Mouse (Mus musculus): ENCODE data around the gene Cyp2j13.
"Not testable (repeated sequence)": the region's sequence is repeated elsewhere in the genome, so short reads cannot be mapped to it uniquely, and the experiment has no call there.

The Cyp2j13 gene

DNA sequence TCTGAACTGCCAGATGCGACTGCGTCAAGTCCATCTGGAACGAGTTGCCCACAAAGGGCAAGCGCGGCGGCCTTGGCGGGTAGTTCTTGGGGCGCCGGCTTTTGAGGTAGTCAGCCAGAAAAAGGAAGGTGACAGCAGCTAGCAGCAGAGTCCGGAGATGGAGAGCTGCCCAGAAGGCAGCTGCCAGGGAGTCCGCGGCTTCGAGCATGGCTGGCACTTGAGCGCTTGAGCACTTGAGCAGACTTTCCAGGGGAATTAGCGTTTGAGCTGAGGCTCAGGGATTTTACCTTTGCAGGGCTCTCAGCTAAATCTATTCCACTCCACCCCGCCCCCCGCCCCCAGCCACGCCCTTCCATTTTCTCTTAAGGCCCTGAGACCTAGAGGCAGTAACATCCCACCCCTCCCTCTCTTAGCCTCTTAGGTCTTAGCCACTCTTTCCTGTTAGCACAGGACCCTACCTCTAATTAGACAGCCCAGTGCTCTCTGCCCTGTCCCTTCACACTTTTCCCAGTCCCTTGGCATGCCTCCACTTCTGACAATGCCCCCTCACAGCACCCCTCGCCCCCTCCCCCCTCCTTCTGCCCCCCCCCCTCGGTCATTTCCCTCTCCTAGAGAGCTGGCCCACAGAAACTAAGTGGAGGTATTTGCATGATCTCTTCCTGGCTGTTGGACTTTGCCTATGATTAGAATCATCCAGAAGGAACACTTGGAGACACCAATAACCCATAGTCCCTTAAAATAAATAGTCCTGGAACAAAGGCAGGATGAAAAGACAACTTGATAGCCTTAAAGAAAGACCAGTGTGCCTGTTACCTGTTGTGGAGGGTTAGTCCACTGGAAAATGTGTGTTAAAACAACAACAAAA is at the start of gene Cyp2j13:
TSS of gene Cyp2j13 (minus strand) at position 286 of the 865 bp plus-strand sequence.
- no peak for DNase-seq (ENCODE audit: low spot score)

DNA sequence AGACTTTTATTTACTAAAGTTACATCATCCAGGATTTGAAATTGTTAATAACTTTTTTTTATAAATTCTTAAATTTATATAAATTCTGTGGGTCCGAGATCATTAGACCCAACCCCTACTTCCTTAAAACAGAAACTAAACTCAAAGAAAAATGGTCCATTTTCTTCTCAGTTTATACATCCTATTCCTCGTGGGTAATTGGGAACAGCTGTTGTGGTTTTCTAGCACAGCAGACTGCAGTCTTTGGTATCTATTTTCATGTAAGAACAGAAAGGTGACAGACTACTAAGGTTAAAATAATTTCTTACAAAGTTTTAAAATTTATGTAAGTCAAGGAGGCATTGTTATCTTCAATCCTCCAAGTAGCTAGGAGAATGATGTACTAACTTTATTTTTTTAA is 19.5 kb upstream of the Cyp2j13 start:
- no peak for DNase-seq (ENCODE audit: low spot score)

DNA sequence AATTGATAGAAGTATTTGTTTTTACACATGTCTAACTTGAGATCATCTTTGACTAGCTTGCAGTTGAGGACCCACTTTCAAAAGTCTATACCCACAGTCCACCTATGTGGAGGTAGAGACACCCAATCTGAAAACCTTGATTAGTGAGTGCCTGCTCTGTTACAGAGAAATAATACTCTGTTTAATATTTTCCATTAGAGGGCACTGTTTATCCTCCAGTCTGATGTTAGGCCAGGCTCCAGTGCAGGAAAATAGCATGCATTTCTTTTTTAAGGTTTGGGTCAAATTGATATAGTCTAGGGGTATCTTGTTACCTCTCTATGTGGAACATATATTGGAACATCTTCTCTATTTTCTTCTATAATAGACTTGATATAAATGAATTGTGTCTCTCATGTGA is 14.5 kb upstream of the Cyp2j13 start:
- no peak for DNase-seq (ENCODE audit: low spot score)

DNA sequence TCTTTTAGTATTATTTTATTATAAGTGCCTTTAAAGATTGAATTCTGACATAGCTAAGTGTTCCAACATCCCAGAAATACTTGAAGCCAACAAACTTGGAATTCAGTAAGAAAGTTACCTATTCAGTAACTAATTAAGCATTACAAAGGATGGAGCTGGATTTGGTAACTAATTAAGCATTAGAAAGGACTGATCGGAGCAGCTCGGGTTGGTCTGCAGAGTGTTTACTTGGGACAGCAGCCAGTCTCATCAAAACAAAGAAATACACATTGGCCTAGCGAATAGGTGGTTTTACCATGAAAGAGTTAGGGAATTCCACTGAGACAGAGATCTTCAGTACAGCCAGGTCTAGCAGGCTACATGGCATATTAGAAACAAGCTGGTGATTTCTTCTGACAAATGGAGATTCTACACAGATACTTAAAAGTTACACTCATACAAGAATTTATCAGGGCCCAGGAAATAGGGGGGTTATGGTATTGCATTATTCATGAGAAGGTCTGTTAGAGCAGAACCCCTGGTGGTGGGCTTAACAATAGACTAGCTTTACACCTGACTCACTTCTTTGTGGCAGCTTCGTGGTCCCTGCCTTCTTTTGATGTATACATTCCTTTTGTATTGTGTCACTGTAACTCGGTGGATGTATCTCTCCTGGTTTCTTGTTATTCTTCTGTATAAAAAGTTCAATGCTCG is 12.2 kb upstream of the Cyp2j13 start:
- DNase-seq (ENCODE audit: low spot score) = not testable (repeated sequence)

DNA sequence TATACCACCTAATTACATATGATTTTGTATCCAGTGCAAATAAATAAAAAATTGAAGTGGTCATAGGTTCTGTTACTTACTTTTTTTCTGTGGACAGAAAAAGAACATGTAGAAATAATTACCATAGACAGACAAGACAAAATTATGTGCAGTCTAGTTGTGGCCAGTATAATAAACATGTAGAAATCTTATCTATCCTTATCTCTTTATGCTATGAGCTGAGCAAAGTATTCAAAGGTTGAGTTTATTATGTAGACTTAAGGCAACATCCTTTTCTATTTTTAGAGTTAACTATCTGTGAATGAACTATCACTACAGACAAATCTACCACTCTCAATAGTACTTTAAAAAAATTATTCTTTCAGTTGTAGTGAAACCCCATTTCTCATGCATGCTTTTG is 962 bp upstream of the Cyp2j13 start:
- no peak for DNase-seq (ENCODE audit: low spot score)

- DNase-seq (ENCODE audit: low spot score) = no peak
These were observed 15.3 kb downstream of the Cyp2j13 start for GRCm38 (mm10) chr4:96062045-96062444.

DNA sequence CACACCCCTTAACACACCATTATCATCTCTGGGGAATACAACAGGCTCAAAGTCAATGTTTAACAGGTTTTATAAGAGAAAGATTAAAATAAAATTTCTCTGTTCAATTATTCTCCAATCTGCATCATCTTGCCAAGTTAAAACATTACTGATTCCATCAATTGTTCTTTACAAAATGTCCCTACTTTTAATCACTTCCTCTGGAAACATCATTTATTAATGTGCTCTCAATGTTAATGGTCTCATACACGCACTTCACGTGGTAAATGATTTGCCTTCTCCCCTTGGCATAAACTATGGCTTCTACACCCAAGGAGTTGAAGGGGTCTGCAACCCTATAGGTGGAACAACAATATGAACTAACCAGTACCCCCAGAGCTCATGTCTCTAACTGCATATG is 17.2 kb downstream of the Cyp2j13 start:
- DNase-seq (ENCODE audit: low spot score) = no peak

DNA sequence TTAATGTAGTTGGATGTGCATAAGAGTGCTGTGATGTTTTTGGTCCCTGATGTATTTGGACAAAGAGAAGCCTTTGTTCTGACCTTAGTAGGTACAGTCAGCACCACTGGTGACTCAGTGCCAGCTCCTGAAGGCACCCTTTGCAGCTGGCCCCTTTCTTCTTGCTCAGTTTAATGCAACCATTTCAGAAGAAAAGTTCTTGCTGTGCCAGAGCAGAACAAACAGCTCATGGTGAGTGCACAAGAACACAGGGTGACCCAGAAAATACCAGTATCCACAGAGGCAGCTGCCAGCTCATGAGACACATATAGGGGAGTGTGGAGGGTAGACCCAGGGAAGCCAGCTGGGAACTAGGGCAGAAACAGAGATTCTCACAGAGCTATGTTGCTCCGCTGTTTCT is 48.9 kb downstream of the Cyp2j13 start:
- peak; percentile 46 for DNase-seq (ENCODE audit: low spot score)

GRCm38 (mm10) chr4:96022803-96023202 is 54.5 kb downstream of the Cyp2j13 start:
- no peak for DNase-seq (ENCODE audit: low spot score)

GRCm38 (mm10) chr4:96016875-96017274 is 60.5 kb downstream of the Cyp2j13 start:
- DNase-seq (ENCODE audit: low spot score) = no peak

GRCm38 (mm10) chr4:95982221-95982620 is 95.1 kb downstream of the Cyp2j13 start:
- DNase-seq (ENCODE audit: low spot score) = not testable (repeated sequence)
